Mouse (Mus musculus): ENCODE results near the gene 5730596B20Rik.

5730596B20Rik gene

DNA sequence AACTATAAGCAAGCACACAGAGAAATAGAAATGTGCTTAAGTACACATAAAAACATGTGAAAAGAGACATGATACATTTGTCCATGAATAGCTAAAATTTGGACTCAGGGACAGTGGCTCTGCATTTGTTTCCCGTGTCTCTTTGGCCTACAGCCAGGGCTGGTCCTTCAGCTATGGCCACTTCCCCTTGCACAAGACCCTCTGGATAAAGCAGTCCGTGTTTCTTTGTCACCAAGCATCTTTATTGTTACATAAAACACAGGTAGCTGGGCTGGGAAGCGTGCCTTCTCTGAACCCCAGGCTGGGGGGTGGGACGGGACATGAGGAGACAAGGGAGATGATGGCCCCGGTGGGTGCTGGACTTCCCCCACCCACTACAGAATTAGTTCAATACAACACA is 37.0 kb downstream of the 5730596B20Rik start:
- DNase-seq: peak in 1 of 2 experiments; percentile 10

DNA sequence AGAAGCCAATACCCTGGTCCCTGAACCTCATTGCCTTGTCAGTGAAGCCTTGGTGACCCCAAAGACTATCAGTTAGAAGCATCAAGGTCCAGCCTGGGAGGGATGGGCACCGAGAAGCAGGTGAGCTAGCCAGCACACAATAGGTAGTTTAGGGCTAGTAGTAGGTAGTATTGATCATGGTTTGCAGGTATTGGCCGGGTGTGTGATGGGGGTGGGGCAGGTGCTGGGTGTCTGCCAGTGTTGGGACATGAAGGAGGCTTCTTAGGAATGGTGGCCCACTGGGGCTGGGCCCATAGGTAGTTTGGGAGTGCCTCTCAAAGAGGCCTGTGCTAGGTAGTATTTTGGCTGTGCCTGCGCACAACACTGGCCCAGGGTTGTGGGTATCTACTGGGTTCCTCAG is 37.8 kb downstream of the 5730596B20Rik start:
- peak in 1 of 2 experiments; percentile 14 for DNase-seq

DNA sequence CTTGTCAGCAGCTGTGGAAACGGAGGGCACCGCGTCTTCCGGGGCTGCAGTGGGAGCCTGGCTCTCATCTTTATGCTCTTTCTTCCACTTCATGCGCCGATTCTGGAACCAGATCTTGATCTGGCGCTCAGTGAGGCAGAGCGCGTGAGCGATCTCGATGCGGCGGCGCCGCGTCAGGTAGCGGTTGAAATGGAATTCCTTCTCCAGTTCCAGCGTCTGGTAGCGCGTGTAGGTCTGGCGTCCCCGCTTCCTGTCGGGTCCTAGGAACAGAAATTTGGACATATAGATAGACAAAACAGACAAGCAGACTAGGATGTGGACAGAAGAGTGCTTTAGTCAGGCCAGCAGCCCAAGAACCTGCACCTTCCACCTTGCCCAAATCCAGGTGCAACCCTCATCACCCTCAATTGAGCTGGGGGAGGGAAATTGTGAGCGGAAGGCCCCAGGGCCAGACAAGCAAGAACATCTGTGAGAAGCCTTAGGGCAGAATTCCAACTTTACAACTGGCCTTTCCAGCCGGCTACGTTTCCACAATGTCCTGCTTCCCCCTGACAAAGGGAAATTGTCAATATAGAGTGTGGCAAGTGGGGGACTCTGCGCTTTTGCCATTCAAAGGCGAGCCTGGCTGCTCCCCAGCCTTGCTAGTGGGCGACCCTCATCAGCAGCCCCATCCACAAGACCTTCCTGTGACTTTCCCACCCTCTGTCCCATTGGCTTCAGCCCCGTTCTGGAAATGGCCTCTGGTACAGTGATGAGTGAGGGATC is 38.7 kb downstream of the 5730596B20Rik start:
- peak in 1 of 2 experiments; percentile 5 for DNase-seq

DNA sequence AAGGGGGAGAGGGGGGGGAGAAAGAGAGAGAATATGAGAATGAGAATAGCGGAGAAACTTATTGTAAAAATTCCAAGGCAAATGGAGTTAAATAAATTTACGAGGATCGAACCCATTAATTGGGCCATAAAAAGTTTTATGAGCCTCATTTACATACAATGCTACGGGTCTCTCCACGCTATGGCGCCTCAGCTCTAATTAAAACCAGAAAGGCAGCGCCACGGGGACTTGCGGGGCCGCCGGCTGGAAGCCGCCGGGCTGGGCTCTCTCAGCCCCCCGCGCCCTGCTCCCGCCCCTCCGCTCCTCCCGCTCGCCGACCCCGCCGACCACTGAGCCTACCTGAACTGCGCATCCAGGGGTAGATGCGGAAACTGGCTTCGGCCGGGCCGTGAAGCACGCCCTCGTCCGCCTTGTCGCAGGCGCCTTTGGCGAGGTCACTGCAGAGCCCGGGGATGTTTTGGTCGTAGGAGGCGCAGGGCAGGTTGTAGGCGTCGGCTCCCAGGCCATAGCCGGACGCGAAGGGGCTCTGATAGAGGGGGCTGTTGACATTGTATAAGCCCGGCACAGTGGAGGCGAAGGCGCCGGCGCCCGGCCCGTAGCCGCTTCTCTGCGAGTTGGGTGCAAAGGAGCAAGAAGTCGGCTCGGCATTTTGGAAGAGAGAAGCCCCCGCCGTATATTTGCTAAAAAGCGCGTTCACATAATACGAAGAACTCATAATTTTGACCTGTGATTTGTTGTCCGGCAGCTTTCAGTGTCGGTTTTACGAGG is 39.6 kb downstream of the 5730596B20Rik start:
- peak in 1 of 2 experiments; percentile 50 for DNase-seq

DNA sequence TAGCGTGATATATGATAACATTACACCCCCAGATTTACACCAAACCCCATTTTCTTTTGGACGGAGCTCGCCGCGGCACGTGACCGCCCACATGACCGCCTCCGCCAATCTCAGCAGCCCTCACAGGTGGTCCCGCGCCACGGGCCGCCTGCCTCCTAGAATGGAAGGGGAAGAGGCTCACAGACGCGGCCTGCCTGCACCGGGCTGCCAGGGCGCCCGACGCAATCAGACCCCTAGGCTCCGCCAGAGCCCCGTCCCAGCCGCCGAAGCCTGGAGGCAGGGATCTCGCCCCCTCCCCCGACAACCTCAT is 40.1 kb downstream of the 5730596B20Rik start:
- no peak for DNase-seq

DNA sequence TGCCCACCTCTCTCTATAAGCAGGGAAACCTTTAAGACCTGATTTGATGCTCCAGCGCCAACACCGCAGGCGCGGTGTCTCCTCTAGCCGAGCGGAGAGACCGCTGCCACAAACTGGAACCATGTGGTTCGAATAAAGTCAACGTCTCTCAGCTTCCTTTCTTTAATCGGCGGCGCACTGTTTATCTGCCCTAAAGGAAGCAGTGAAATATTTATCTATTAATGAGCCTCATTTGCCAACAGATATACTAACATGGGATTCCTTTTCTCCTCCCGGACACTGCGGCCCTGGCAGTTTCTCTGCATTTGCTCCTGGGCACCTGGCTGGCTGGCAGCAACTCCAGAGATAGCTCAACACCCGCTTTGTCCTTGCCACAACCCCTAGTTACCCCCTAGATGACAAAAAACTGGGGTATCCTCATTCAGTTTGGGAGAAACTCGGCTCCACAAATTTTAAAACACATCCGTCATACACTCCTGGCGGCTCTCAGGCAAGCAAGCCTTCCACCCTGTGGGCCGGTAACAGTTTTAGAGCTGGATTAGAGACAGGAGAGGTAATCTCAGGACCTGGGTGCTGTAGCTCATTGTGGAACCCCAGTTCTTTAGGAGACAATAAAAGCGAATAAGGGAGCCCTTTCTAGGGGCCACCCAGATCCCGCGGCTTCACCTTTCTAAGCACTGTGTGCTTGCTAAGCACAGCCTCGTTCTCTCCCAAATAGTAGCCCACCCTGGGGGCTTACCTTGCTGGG is 40.8 kb downstream of the 5730596B20Rik start:
- peak in 1 of 2 experiments; percentile 60 for DNase-seq

DNA sequence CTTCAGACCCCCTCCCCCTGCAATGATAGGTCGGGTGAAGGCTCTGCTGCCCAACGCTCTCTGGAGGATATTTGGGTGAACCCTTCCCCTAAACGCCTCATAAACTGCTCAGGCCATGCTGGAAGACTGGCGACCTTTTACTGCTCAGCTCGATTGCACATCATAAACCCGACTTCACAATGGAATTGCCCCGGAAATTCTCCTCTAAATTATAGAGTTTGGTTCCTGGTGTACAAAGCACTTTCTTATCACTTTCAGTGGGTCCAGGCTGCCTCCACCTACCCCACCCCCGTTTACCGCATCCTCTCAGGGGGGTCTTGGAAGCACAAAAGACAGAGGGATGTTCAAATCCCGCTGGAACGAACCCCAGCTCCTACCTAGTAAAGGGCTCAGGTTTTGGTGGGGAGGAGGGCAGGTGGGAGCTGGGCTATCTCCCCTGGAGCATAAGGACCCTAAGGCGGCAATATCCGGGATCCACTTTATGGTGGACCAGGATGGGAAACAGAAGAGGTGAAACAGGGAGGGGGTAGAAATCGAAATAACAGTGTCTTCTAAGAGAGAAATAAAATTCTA is 41.4 kb downstream of the 5730596B20Rik start:
- DNase-seq: no peak

DNA sequence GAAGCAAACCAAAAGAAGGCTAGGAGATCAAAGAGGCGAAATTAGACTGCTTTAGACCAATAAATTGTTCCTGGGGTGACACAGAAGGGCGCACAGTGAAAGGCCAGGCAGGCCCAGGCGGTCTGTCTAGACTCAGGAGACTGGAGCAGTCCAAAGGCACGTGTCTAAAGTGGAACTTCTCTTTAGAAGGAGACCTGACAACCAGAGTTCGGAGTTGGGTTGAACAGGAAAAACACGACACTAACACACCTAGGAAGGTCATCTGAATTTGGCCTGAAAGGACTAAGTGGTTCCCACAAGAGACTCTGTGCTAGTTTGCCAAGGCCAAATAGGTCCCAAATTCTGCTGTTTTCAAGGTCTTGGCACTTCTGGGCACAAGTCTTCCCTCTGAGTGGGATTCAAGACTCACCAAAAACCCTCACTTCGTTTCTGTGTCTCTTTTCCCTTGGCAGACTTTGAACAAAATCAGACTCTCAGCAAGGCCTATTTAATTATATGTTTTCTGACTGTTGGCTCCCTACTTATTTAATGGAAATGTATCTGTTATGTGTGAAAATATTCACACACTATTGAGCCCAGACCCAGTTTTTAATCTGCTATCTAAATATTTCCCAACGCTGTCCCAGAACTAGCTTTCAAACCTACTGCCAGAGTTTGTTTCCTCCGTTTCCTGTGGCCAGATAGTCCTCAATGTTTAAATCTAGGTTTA is 42.1 kb downstream of the 5730596B20Rik start:
- peak in 1 of 2 experiments; percentile 56 for DNase-seq

DNA sequence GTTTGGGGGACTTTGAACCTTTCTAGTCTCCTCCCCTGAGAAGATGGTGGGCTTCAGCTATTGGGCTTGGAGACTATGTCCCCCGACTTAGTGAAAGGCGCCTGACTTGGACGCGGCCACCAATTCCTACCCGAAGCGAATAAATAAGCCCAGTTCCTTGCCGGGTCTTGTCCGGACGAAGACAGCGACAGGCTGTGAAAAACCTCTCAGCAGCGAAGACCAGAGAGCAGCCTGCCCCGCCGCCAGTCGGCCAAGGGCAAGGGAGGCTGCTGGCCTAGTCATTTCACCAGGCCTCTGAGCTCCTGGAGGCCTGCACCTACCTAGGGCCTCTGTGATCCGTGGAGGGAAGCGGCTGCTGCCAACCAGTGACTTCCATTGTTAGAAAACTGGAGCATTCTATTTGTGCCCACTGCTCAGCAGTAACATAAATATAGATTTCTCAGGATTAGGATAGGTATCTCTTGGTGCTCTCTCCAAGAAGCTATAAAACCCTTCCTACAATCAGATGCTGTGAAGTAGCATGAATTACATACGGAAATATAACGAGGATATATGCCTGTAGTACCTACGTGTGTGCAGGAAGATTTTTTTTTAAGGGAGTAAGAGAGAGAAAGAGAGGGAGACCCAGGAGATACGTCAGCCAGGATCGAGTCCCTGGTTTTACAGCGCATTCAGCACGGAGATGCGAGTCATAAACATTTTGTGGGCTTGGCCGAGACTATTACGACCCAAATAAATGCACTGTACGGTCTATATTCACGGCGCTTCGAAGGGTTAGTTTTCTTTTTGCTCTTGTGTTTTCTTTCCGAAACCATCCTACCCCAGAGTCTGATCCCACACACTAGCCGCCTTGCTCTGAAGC is 42.9 kb downstream of the 5730596B20Rik start:
- DNase-seq: peak; percentile 11 to 57

DNA sequence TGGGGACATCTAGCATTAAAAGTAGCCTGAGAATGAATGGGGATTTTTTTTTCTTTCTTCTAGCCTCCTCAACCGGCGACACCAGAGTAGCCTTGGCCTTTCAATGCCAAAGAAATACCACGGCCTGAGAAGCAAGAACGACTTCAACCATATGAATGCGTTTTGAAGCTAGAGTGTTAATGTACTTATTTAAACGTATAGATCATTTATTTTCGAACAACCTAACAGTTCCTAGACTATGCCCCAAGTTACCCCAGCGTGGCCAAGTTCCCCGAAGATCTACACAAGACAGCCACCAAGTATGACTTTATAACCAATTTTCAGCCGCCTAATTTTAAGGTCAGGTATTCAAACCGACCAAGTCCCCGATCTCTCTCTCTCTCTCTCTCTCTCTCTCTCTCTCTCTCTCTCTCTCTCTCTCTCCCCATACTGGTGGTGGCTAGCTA is 43.6 kb downstream of the 5730596B20Rik start:
- DNase-seq: no peak

DNA sequence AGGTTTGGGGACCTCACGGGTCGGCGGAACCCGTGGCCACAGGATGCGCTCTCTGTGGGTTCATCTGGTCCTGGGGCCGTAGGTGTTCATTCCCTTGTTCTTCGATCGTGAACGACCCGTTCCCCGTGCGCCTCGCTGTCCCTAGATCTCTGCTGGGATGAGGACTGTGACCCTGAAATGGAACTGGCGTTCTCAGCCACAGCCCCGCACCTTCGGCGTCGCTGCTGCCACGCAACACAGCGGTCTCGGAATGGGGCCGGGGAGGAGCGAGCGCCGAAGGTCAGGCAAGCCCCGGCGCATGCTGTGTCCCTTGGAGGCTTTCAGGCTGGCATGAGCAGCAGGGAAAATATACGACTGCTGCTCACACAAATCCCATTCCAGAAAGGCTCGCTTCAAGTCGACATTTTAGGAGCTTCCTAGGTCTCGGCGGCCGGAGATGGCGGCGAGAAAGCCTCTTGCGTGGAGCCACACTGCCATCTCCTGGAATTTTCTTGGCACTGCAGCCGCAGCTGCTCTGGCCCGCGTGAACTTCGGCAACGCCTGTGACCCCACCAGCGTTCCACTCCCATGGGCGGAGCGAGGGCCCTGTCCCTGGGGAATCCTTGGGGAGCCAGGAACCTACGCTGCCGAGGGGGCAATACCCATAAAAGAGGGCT is 44.2 kb downstream of the 5730596B20Rik start, which contains the start of gene Hoxa7:
Gene Hoxa7, minus strand, starts transcription at position 518 of the 656 bp plus-strand sequence.
- DNase-seq: peak; percentile 91 to 94

DNA sequence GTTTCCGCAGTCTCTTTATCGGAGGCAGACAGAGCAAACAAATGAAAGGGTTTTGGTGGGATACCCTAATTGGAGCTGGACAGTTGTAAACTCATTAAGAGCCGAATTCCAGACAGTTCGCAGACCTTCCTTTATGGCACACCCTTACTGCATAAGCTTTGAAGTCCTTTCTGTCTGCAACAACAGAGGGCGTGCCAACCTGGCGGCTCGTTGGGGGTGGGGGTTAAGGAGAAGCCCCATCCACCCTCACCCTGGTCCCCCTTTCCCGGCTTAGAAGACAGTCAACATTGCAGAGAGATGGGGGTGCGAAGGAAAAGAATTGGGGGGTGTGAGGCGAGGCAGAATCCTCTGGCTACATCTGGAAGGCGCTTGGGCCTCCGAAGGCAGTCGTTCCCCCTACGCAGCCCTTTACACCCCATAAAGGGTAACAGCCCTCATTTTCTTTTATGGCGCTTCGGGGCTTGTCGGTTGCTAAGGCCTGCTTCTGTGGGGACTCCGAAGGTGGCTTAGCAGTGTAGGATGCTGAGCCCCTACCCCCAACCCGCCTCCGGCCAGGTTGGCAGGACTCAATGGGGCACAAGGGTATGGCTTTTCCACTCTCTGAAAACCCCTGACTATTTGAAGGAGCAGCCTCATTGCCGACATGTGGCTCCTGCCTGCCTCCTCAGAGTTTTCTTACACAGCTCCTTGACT is 44.8 kb downstream of the 5730596B20Rik start:
- peak; percentile 25 to 29 for DNase-seq

DNA sequence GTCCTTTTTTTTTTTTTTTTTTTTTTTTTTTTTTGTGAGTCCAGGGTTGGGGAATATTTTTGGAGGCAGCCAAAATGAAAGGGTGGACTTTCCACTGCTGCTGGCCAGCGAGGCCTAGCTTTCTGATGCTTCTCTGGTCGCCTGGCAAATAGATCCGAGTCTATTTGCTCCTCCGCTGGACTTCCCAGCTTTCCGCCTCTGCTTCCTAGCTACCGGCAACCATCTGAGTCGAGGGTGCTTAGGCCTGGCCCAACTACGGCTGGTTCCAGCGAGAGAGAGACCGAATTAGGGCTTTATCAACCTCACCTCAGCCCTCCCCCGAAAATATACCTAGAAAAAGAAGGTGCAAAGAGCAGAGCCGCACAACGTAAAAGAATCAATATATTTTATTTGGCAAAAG is 45.4 kb downstream of the 5730596B20Rik start:
- DNase-seq: no peak

DNA sequence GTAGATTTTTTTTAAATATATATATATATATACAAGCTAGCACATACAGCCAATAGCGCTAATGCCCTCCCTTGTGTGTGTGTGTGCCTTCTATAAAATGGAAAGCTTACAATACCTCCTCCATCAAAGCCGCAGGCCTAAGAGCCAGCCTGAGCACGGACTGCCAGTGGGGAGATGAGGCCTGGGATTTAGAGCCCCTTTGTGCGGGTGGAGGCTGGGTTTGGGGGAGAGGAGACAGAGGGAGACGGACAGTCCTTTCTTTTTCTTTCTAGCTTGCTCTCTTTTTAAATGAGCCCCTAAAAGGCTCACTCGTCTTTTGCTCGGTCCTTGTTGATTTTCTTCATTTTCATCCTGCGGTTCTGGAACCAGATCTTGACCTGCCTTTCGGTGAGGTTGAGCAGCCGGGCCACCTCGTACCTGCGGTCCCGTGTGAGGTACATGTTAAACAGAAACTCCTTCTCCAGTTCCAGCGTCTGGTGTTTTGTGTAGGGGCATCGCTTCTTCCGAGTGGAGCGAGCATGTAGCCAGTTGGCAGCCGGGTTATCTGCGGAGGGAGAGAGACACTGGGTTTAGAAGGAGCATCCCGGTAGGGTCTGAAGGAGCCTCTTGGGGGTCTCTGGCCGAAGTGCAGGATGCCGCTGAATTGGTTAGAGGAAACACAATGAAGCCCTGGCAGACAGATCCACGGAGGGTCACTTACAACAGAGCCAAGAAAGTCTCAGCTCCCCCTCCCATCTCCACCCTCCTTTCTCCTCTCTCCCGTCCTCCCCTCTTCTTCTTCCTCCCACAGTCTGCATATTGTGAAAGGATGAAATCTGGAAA is 46.9 kb downstream of the 5730596B20Rik start:
- no peak for DNase-seq

DNA sequence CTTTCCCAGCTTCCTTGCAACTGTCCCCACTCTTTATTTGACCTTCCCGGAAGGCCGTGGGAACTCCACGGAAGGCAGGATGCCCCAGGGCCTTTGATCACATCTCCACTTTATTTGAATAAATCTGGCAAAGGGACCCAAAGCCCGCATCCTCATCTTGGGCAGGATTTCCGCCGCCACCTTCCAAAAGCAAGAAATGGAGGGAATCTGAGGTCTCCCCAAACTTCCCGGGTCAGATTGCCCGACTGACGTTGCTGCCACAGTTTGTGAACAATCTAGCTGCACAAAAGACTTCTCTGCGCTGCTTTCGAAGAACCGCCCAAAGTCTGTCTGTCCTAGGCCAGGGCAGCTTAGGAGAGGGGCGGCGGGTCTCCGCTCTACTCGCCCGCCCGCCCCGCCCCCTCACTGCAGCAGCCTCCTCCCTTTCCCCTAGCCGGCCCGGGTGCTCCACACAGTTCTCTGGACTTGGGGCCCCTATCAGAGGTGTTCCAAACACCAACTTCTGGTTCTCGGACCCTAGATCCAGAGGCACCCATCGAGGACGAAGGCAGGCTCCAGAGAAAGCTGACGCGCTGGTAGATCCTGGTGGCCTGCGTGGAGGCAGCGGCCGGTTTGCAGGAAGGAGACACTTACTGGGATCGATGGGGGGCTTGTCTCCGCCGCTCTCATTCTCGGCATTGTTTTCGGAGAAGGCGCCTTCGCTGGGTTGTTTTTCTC is 47.8 kb downstream of the 5730596B20Rik start:
- no peak for DNase-seq

DNA sequence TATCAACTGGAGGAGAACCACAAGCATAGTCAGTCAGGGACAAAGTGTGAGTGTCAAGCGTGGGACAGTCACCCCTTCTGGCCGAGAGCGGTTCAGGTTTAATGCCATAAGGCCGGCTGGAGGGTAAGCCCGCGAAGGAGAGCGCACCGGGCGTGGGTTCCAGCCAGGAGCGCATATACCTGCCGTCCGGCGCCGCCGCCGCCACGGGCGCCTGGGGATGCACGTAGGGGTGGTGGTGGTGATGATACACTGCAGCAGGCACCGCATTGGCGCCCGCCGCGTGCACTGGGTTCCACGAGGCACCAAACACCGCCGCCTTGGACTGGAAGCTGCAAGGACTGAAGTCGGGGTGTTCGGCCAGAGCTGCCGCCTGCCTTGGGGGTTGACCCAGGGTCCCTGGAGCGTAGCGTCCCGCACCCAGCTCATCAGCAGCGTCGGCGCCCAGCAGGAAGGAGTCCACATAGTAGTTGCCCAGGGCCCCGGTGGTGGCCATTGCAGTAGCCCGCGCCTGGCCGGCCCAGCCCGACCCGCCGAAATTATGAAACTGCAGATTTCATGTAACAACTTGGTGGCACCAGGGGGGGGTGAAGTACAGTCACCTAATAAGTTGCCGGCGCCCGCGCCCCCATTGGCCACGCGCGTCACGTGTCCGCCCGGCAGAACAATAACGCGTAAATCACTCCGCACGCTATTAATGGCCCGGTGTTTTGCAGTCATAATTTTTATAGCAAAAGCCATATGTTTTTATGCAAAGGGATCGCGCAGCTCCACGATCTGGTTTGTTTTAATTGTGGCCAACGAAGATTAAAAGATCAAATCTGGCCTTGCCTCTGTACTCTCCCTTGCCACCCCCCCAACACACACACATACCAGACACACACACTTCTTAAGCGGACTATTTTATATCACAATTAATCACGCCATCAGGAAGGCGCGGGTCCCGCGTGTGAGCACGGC is 48.6 kb downstream of the 5730596B20Rik start:
- no peak for DNase-seq

DNA sequence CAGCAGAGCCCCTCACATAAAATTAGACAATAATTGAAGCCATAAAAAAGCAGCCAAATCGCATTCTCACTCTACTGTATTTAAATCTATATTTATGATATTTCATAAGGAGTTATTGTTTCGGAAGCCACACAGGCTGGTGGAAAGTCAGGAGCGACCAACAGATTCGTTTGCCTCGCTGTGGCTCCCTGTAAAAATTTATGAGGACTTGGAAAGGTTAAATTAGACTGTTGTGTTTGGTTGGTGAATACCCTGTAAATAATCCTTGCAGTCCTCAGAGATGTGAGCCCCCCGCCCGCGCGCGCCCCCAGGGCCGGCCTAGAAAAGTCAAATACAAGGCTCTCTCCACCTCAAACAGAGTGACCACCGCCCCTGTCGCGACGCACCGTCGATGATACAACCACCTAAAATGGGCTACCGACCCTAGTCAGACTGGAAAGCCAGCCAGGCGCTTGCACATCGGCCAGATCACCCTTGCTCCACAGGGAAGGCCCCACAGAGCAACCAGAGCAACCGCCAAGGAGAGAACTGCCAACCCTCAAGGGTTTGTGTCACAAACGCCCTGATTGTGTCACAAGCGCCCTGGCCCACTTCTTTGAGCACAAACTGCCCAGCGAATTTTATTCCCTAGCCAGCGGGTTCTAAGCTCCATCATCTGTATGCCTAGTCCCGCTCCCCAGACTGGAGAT is 49.4 kb downstream of the 5730596B20Rik start:
- DNase-seq: no peak

All from cerebellum, postnatal 10 days (tissue).